Mouse (Mus musculus) left cerebral cortex, postnatal 14 days (tissue): Measurements from ENCODE around the gene Chrnb1. TPM values are rescaled to one million over a fixed set of nuclear protein-coding genes. Genes with fewer than 3 reads are reported as not detected.

Experiments
- DNase-seq, 2 experiments: peaks; one replicate each; pipeline ENCODE4 v3.0.0; 2021 to 2022; ENCODE audit warnings: low spot score in 2 of 2, mixed read lengths in 1 of 2
- intact Hi-C: fragments of 180-260 bp; cut with DNase I; formaldehyde crosslinking; loops from one replicate; pipeline ENCODE4 v1.15.1; 2025
- total RNA-seq, 2 experiments: library from RNA; stranded (reverse); gene quantifications; 2 replicates each; pipeline ENCODE4 v1.2.3; 2021

Chrnb1 gene
- total RNA-seq, 2 experiments from 2014 or later: 0.76 to 0.79 TPM

DNA sequence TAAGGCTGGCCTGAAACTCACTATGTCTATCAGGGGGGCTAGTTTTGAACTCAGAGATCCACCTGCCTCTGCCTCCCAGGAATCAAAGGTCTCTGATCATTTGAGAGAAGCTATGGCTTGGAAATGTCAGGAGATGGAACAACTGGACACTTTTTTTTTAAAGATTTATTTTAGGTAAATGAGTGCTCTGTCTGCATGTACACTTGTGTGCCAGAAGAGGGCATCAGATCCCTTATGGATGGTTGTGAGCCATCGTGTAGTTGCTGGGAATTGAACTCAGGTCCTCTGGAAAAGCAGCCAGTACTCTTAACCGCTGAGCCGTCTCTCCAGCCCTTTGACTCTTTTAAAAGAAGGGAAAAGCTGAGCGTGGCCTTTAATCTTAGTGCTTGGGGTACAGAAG, 10.6 kb upstream of the Chrnb1 start:
- no peak for DNase-seq
- intact Hi-C loops: no loop called here

DNA sequence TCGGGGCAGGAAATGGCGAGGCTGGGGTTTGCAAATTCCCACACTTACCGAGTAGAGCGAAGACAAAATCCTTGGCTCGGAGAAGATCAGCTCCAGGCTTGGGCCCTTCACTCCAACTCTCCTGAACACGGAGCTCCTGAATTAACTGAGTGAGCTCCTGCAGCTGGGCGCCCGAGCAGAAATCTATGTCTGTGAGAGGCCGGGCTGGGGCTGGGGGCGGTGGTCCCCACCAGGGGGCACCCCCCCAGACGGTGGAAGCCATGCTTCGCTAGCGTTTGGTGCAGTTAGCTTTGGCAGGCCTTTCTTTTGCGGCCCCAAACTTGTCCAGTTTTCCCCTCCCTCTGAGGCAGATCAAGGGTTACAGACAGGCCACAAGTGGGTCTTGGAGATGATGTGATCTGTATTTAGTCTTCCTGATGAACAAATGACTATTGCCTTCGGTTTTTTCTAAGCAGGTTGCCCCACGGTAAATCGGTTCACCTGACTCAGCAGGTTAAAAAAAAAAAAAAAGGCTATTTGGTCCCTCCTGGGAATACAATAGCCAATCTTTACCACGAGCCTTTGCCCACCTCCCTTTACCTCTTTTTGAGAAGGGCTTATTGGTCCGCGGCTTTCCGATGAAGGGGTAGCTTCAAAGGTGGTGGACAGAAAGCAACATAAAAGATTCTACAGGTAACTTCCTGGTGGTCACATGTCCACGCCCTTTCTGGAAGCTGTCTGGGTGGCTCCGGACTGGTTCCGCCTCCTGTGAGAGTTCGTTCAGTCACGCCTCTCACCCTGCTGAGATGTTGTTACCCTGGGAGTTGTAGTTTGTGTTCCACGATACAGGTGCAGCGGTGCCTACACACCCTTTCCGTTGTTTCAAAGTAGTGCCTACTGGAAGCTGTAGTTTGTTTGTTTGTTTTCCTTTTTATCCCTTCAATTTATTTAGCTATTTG, 9.5 kb upstream of the Chrnb1 start, which contains the start of gene Tmem102:
Gene Tmem102 (minus strand): TSS at position 653 of the 938 bp plus-strand sequence.
- DNase-seq: no peak
- intact Hi-C loops: loop anchor here (5.0 kb wide), 1 partner anchor 72 kb away; the partner anchor contains the start of gene Tmem95

DNA sequence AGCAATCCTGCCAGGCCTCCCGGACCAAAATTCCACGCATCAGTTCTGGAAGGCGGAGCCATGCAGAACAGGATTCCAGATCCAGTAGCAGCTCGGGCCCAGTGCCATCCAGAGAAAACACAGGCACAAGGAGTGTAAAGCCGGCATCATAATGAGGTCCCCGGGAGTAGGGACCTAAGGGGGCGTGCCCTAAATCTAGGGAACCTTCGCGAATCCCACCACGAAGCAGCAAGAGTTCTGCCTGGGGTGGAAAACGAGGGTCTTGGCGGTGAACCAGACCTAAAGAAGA, 8.9 kb upstream of the Chrnb1 start:
- intact Hi-C loops: loop anchor here (5.0 kb wide), 1 partner anchor 73 kb away; the partner anchor contains the start of gene Tmem95
- no peak for DNase-seq

DNA sequence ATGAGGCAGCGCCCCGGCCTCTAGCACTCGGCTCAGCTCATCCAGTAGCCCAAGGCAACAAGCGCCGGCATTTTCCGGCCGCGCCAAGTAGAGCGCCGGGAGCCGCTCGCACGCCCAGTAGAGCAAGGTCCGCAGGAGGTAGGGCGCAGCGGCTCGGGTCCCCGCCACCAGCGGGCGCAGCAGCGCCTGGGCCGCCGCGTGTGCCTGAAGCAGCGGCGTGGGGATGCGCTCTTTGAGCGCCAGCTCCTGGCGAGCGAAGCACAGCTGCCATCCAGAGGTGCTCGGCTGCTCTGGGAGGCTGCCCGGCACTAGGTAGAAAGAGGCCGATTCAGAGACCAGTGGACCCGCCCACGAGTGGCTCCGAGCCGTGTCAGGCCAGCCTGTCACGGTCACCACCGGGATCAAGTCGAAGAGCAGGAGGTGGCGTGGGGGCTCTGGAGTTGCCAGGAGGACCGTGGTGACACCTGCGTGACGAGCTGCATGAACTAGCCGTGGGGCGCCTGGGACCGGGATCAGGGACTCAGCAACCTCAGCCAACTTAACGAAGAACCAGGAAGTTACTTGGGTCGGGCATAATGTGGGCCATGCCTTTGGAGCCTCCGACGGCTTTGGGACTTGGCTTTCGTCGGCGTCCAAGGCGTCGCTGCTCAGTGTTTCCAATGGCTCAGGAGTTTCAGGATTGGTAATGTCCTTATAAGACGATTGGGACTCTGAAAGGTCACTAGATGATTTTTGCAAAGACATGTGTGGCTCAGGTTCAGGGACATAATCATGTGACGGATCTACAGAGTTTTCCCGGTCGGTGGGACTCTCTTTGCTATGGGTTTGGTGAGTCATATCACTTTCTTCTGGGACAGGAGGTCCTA, 8.3 kb upstream of the Chrnb1 start:
- peak; percentile 59 to 74 for DNase-seq
- intact Hi-C loops: loop anchor here (2.0 to 5.0 kb wide), 3 partner anchors 33 to 73 kb away; partner anchors contain the start of genes Nlgn2, Tmem95 and Zbtb4

DNA sequence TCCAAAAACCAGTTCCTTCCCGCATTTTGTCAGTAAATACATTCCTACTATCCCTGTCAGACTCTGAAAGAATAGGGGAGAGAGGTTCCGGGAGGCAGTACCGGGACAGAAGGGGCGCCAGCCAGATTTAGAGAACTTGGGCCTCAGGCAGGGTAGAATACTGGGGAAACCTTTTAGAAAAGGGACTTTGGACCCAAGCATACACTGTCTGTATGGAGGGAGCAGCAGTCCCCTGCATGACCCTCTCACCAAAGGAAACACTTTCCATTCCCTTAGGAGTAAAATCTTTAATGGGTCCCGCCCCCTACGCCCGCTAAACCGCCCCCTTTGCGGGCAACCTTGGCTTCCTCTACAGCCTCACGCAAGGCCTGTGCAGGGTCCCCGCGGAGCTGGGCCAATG, 7.6 kb upstream of the Chrnb1 start:
- intact Hi-C loops: loop anchor here (2.0 to 5.0 kb wide), 3 partner anchors 33 to 74 kb away; partner anchors contain the start of genes Nlgn2, Tmem95 and Zbtb4
- DNase-seq: no peak

DNA sequence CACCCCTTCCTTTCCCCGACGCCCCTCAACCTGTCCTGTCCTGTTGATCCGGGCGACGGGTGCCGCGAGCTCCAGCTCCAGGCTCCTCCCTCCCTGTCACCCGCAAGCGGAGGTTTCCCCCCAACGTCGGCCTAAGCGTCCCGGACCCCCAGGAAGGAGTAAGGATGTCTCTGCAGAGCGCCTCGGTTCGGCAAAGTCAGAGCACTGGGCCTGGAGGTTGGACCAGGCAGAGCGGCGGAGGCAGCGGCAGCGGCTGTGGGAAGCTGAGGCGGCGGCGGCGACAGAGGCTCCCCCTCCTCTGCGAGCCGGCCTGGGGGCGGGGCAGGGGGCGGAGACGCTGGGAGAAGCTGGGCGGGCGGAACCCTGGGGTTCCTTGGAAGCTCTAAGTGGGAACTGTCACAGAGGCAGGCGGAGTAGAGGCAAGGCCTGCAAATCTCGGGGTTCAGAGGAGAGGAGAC, 6.9 kb upstream of the Chrnb1 start:
- peak; percentile 43 to 82 for DNase-seq
- intact Hi-C loops: loop anchor here (2.0 to 5.0 kb wide), 3 partner anchors 34 to 75 kb away; partner anchors contain the start of genes Nlgn2, Tmem95 and Zbtb4

DNA sequence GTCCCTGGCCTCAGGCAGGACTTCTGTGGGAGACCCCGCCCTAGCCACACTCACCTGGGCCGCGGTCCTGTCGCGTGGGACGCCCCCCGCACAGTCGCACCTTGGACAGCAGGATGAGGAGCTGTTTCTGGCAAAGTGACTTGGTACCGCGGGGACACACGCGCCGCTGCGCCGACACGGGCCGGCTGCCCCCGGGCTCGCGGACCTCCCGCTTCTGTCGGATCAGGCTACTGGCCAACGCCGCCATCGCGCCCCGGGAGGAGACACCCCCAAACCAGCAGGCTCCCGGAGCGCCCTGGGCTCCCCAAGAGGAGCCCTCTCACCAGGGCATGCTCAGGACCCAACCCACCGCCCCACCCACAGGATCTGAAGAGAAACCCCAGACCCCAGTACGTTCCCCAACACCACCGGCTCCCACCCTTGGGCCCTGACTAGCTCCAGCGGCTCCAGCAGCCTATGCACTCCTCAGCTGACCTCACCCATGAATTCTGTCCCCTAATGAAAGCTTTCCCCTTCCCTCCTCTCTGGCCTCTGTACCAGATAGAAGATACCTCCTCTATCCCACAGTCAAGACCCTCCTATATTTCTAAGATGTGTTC, 5.7 kb upstream of the Chrnb1 start, which contains the start of gene Fgf11:
Gene Fgf11 (minus strand): TSS at position 479 of the 599 bp plus-strand sequence.
- intact Hi-C loops: loop anchor here (5.0 kb wide), 1 partner anchor 76 kb away; the partner anchor contains the start of gene Tmem95
- no peak for DNase-seq

DNA sequence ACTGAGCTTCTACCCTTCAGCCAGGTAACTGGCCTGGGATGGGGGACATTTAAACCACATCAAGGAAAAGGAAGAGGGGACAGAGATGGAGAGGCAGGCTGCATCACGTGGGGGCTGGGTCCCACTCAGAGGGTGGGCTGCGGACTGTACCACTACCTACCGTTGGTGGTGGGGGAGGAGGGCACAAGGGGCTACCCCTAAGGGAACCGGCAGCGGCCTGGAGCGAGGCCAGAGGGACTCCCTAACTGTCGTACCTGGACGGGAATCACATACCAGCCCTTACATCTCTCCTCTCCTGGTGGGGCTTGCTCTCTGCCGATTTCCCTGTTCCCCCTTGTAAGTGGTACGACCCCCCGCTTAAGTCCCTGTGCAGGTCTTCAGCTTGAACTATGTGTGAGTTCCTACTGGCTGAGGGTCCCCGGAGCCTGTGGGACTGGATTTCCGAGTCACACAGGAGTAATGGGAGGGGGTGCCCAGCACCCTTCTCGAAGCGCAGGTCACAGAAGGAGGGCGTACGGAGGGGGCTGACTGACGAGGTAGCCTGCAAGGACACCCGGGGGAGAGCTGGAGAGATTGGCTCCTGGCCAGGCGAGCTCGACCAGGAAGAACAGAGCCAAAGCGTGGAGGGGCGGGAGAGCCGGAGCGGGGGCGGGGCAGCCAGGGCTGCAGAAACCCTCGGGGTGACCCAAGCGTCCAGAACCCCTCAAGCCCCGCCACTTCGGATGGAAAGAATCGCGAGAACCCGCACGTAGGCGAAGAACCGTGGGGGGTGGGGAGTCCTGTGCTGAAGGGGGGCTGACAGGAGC, 4.9 kb upstream of the Chrnb1 start:
- intact Hi-C loops: loop anchor here (5.0 kb wide), 1 partner anchor 77 kb away; the partner anchor contains the start of gene Tmem95

DNA sequence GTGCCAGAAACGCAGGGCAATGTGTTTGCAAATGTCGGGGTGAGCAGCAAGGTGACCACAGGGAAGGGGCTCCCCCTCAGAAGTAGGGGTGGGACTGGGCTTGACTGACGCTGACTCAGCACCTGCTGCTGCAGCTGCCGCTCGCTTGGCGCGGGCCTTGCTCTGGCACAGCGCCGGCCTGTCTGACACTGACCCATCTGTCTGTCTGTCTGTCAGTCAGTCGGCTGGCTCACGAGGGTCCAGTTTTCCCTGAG, 4.3 kb upstream of the Chrnb1 start:
- intact Hi-C loops: loop anchor here (5.0 kb wide), 1 partner anchor 77 kb away; the partner anchor contains the start of gene Tmem95
- DNase-seq: peak; percentile 59 to 72

More for the DNA sequence above, 4.9 kb upstream of the Chrnb1 start:
- DNase-seq: peak; percentile 65 to 74

DNA sequence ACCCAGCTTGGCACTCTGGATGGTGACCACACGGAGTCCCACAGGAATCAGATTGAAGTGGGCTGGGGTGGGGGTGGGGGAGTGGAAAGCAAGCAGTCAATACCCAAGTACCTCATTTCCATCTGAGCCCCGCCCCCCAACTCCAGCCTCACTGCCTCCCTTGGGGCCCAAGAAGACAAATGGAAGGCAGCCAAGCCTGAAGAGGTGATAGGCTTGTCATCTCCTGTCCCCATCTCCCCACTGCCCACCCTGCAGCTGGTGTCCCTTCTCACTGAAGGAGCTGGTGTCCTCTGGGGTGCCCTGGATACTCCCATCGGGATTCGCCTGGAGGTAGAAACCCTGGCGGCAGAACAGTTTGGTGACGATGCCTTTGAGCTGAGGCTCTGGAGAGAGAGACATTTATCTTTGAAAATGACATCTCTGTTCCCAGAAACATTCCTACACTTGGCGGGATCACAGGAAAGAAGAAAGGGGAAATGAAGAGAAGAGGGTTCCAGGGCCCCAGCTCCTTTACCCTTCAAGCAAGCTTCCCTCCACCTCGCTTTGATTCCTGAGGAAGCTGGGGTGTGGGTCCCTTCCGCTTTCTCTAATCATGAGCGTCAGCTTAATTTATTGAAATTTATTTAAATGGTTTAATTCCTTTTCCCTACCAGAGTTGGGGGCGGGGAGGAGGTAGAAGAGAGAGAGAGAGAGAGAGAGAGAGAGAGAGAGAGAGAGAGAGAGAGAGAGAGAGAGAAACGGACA, 3.8 kb upstream of the Chrnb1 start:
- DNase-seq: no peak
- intact Hi-C loops: loop anchor here (5.0 kb wide), 1 partner anchor 78 kb away; the partner anchor contains the start of gene Tmem95

DNA sequence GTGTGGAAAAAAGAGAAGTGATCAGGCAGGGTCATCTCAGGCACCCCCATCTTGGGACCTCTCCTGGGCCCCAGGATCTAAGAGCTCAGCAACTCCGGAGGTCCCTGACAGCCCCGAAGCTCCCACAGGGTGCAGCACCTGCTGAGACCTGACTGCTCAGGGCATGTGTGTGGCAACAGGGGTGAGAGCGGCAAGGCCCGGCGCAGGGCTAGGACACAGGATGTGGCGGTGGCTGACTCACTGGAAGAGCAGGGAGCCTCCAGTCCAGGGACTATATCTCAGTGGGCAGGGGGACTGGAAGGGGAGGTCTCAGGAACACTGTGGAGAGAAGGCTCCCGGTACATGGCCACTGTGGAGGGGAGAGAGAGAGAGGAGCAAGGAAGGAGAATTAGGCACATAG, 2.2 kb upstream of the Chrnb1 start:
- intact Hi-C loops: no loop called here
- DNase-seq: no peak

DNA sequence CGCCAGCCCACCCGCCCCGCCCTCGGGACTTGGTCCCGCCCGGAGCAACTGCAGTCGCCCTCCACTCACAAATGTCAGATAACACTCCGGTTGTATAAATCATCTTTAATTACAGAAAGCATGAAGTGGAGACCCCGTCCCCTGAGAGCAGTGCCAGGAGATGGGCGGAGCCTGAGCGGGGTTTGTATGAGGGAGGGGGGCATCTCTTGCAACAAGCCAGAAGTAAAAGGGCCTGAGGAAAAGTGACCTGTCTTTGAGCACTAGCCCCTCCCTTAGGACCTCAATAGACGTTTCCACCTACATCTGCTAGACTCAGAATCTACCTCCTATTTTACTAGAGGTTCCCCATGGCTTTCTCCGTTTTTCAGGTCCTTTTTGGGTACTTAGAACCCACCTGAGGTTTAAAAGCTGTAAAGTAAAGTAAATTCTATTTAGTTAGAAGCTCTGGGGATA, 266 bp upstream of the Chrnb1 start:
- no peak for DNase-seq
- intact Hi-C loops: no loop called here

DNA sequence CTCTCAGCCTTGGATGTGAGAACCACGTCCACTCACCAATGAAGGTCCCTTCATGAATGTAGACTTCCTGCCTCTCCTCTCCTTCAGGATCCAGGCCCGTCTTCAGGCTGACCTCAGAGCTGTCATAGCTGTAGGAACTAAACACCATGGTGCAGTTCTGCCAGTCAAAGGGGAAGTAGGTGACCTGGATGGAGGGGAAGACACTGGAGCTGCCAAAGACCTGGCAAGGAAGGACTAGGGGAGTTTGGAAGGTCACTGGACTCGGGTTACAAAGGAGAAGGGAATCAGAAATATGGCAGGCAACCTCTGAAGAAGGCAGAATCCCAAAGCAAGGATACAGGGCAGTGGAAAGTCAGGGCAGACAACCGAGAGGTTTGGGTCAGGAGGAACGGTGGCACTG, 2.3 kb downstream of the Chrnb1 start:
- no peak for DNase-seq
- intact Hi-C loops: no loop called here

DNA sequence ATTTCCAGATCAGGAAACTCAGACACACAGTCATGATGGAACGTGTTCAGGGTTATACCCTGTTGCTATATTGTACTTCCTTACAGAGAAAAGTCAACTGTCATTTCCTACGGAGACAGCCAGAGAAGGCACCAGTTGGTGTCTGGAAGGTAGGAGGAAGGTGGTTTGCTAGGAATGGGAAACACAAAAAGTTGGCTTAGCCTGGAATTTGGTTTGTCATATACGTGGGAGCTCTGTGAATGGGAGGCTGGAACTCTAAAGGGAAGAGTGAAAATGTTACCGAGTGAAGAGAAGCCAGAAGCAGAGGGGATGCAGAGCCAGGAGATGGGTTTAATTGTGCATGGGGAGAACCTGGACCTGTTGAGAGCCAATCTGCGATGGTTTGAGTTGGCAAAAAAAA, 4.3 kb downstream of the Chrnb1 start:
- intact Hi-C loops: no loop called here
- DNase-seq: no peak

DNA sequence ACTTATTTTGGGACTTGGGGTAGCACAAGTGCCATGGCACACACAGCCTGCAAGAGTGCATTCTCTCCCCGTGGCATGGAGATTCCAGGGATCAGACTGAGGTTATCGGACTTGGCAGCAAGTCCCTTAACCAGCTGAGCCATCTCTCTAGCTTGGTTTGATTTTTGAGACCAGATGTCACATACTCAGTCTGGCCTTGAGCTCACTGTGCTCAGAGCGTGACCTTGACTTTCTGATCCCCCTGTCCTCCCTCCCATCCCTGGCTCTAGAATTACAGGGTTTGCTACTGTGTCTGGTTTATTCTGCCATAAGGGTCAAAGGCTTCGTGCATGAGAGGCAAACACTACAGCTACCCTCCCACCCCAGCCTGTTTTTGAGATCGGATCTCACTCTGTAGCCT, 6.3 kb downstream of the Chrnb1 start:
- intact Hi-C loops: no loop called here
- DNase-seq: no peak

DNA sequence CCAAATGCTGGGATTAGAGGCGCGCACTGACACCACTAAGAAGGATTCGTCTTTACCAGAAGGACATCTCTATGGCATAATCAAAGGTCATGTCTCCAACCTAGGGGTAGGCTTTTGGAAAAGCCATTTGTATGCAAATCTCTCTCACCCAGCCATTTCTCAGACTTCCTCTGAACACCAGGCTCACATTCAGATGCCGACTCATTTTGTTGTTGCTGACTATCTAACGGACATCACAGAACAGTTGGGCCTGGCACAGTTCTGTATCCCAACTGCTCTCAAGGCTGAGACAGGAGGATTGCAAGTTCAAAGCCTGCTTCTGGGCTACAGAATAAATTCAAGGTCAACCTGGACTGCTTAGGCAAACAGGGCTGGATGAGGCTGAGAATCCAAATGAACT, 8.4 kb downstream of the Chrnb1 start:
- DNase-seq: no peak
- intact Hi-C loops: no loop called here

DNA sequence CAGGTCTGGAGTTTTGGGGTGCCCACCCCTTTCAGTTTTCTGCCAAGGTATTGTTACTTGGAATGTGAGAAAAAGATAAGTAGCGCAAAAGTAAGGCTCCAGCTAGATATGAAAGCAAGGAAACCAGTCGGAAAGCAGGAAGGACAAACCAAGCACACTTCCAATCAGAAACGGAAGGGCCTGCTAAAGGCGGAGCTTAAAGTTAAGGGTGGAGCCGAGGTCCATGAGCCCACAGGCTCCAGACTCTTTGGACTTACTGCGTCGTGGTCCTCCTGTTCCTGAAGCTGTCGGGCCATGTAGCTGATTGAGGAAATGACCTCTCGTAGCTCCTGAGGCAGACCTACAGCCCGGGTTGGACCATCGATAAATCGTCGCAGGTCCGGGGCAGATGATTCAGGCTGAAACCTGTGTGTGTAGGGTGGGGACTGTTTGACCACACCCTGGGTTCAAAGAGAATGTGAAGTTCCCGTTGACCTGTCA, 10.9 kb downstream of the Chrnb1 start:
- intact Hi-C loops: no loop called here
- DNase-seq: no peak

DNA sequence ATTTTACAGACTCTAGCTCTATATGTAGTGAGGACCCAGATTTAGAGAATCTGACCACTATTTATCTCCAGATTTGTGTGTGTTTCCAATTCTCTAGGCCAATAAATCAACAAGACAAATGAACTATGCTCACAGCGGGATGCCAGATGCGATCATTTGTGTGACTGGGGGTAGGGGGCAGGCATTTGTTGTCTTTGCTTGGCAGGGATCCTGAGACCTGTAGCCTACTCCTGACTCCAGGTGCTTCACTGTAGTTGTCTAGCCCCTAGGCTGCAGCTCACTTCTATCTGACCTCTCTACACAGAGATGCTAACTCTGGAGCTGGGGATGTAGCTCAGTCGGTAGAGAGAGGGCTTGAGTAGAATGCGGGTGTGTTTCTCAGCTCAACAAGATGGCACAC, 13.9 kb downstream of the Chrnb1 start:
- intact Hi-C loops: no loop called here
- no peak for DNase-seq
